Mouse (Mus musculus): ENCODE data around the gene Sh3d19.

Sh3d19 gene

GRCm38 (mm10) chr3:85970742-85971598 lies at the start of gene Sh3d19:
Gene Sh3d19 (plus strand): TSS chr3:85971109.
- DNase-seq (ENCODE audit: low spot score in 2 of 2): peak; percentile 57

DNA sequence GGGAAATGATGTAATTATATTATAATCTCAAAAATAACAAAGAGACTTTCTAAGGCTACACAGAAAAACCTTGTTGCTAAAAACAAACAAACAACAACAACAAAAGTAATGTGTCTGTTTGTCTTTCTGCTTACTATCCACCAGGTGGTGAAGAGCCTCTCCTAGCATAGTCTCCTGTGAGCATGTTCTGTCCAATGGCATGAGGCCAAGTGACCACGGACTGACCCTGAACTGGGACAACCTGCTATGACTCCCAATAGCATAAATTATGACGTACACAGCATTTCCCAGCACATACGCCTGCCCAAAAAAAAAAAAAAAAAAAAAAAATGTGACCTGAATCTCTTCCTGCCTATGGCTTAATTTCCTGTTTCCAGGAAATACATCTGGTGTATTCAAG lies 48.6 kb upstream of the Sh3d19 start:
- DNase-seq (ENCODE audit: low spot score in 2 of 2): no peak

DNA sequence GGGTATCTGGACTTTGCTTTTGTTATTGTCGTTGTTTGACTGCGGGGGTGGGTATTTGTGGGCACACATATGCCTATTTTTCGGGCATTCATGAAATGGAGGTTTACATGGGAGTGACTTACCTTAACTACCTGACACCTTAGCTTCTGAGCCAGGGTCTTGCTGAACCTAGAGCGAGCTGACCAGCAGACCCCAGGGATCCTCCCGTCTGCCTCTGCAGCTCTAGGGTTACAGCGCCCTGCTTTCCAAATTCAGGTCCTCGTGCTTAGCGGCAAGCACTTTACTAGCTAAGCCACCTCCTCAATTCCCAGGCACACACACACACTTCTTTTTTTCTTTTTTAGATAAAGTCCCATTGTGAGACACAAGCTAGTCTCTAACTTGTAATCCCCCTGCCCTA lies 47.6 kb upstream of the Sh3d19 start:
- DNase-seq (ENCODE audit: low spot score in 2 of 2): peak; percentile 4 to 7

GRCm38 (mm10) chr3:85923954-85924945 lies 46.7 kb upstream of the Sh3d19 start:
- DNase-seq (ENCODE audit: low spot score in 2 of 2): peak; percentile 85 to 92

- no peak for DNase-seq (ENCODE audit: low spot score in 2 of 2)
Observed at GRCm38 (mm10) chr3:85927296-85927695, 43.6 kb upstream of the Sh3d19 start.

GRCm38 (mm10) chr3:85928140-85928611 lies 42.7 kb upstream of the Sh3d19 start:
- peak; percentile 13 to 26 for DNase-seq (ENCODE audit: low spot score in 2 of 2)

- no peak for DNase-seq (ENCODE audit: low spot score in 2 of 2)
Observed at GRCm38 (mm10) chr3:85929711-85930110, 41.2 kb upstream of the Sh3d19 start.

GRCm38 (mm10) chr3:85930671-85931255 lies 40.1 kb upstream of the Sh3d19 start:
- no peak for DNase-seq (ENCODE audit: low spot score in 2 of 2)

GRCm38 (mm10) chr3:85931859-85932258 lies 39.0 kb upstream of the Sh3d19 start:
- no peak for DNase-seq (ENCODE audit: low spot score in 2 of 2)

DNA sequence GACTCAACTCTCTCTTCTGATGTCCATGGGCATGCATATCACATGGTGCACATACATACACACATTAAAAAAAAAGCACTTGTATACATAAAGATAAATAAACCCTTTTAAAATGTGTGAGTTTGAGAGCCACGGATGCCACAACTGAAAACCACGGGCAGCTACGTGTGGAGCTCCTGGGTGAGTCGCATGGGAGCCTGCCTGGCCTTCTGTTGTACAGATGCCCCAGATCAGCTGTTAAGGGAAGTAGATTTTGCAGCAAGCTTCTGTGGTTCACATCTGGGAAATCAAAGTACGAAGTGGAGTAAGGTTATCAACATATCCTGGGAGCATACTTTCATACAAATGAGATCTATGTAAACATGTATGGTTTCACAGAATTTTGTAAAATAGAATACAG lies 37.3 kb upstream of the Sh3d19 start:
- DNase-seq (ENCODE audit: low spot score in 2 of 2): no peak

GRCm38 (mm10) chr3:85950914-85951313 lies 20.0 kb upstream of the Sh3d19 start:
- no peak for DNase-seq (ENCODE audit: low spot score in 2 of 2)

- no peak for DNase-seq (ENCODE audit: low spot score in 2 of 2)
Observed at GRCm38 (mm10) chr3:85952696-85953283, 18.1 kb upstream of the Sh3d19 start.

DNA sequence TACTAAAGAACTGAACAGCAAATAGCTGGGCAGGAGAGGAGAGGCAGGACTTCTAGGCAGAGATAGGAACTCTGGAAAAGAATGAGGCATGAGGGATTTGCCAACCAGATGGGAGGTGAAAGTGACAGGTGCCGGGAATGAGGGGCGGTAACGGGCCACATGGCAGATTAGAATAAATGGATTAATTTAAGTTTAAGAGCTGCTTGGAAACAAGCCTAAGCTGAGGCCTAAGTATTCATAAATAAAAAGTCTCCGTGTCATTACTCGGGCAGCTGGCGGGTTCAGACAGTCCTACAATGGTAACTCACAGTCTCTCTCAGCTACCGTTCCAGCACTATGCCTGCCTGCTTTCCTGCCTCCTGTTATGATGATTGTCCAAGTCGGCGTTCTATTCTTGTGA lies 15.6 kb upstream of the Sh3d19 start:
- no peak for DNase-seq (ENCODE audit: low spot score in 2 of 2)

- no peak for DNase-seq (ENCODE audit: low spot score in 2 of 2)
Observed at GRCm38 (mm10) chr3:85955704-85956103, 15.2 kb upstream of the Sh3d19 start.

DNA sequence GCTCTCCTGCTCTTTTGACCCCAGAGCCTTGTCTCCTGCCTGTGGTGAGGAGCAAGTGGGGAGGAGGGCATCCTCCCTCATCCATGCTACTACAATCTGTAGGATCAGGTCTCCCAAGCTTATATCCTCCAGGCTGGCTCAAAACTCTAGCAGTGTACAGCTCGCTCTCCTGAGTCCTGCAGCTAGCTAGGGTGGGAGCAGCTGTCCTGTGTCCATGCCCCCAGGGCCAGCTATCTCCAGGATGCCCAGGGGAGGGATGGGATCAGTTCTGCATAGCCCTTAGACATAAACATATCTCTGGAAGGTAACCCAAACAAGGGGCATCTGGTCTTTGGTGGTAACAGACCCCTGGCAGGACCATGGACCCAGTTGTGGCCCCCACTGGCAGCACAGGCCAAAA lies 11.2 kb upstream of the Sh3d19 start:
- DNase-seq (ENCODE audit: low spot score in 2 of 2): no peak

DNA sequence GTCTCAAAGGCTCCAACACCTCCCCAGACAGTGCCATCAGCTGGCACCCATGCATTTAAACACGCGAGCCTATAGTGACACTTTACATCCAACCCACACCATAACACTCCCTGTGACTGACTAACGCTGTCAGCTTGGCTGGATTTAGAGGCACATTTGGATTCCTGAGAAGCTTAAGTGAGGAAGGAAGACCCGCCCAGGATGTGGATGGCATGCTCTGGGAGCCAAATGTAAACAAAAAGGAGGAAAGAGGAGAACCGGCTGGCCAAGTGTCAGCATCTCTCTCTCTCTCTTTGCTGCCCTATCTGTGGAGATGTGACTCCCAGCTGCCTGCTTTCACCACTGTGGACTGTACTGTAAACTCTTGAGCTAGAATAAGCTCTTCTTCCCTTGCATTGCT lies 9.8 kb upstream of the Sh3d19 start:
- peak; percentile 18 to 31 for DNase-seq (ENCODE audit: low spot score in 2 of 2)

GRCm38 (mm10) chr3:85965479-85965878 lies 5.4 kb upstream of the Sh3d19 start:
- DNase-seq (ENCODE audit: low spot score in 2 of 2): no peak

- DNase-seq (ENCODE audit: low spot score in 2 of 2): no peak
Observed at GRCm38 (mm10) chr3:85969040-85969439, 1.9 kb upstream of the Sh3d19 start.

DNA sequence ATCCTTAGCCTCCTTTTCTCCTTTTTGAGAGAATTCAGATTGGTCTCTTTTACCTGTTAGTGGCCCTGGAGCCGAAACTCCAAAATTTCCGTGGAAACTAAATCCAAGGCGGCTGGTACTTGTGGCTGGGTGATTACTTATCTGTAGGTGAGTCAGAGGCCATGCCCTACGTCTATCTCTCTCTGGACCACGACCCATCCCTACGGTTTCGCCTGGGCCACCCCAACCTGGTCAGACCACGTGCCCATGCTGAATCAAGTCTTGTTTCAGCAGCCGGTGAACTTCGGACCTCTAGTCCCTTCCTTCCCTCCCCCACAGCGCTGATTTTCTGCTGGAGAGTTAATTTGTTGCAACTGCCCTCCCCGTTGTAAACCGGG lies 678 bp downstream of the Sh3d19 start:
- DNase-seq (ENCODE audit: low spot score in 2 of 2): no peak

- no peak for DNase-seq (ENCODE audit: low spot score in 2 of 2)
Observed at GRCm38 (mm10) chr3:85973376-85974140, 2.6 kb downstream of the Sh3d19 start.

GRCm38 (mm10) chr3:85974451-85974850 lies 3.5 kb downstream of the Sh3d19 start:
- DNase-seq (ENCODE audit: low spot score in 2 of 2): no peak
